Mouse (Mus musculus) lung, embryonic 14.5 days (tissue): ENCODE results near the gene Stk38l. TPM values are rescaled to one million over a fixed set of nuclear protein-coding genes. Genes with fewer than 3 reads are reported as not detected.
"Not testable (repeated sequence)": the region's sequence is repeated elsewhere in the genome, so short reads cannot be mapped to it uniquely, and the experiment has no call there.

Experiments used
- ATAC-seq: fragments of 200-750 bp; cut with Nextera tagmentation; 2 replicates; pipeline ENCODE4 v1.8.0; 2017; ENCODE audit warnings: mild to moderate bottlenecking, moderate TSS enrichment, moderate library complexity; ENCODE audit not compliant: insufficient read depth
- DNase-seq: peaks from one replicate; pipeline ENCODE4 v3.0.0-alpha.2; 2015
- H3K27ac ChIP-seq: fragments of 300-500 bp; sonication (generic); 2 replicates; pipeline ENCODE4 v1.5.1; 2014; ENCODE audit warnings: low read depth, mild to moderate bottlenecking, moderate library complexity
- H3K27me3 ChIP-seq: fragments of 300-500 bp; sonication (generic); 2 replicates; pipeline ENCODE4 v1.6.1; 2014; ENCODE audit warnings: low read length, control low read depth; ENCODE audit not compliant: insufficient read depth
- H3K36me3 ChIP-seq: fragments of 300-500 bp; sonication (generic); 2 replicates; pipeline ENCODE4 v1.6.1; 2014; ENCODE audit warnings: control low read depth; ENCODE audit not compliant: insufficient read depth
- H3K4me1 ChIP-seq: fragments of 300-500 bp; sonication (generic); 2 replicates; pipeline ENCODE4 v1.6.1; 2014; ENCODE audit warnings: antibody characterized with exemption, control low read depth; ENCODE audit not compliant: insufficient read depth
- H3K4me2 ChIP-seq: fragments of 300-500 bp; sonication (generic); 2 replicates; pipeline ENCODE4 v1.6.1; 2014; ENCODE audit warnings: mild to moderate bottlenecking
- H3K4me3 ChIP-seq: fragments of 300-500 bp; sonication (generic); 2 replicates; pipeline ENCODE4 v1.5.1; 2014; ENCODE audit warnings: low read depth, low read length
- H3K9ac ChIP-seq: fragments of 300-500 bp; sonication (generic); 2 replicates; pipeline ENCODE4 v1.6.1; 2014
- H3K9me3 ChIP-seq: fragments of 300-500 bp; sonication (generic); 2 replicates; pipeline ENCODE4 v1.6.1; 2016; ENCODE audit warnings: low read depth, low read length, control low read depth
- CTCF ChIP-seq: IDR thresholded peaks from 2 replicates; pipeline ENCODE4 v1.5.1; 2016; ENCODE audit warnings: antibody characterized with exemption, low read depth
- WGBS: fragments of 180-500 bp; shearing (Covaris S2); extraction: QIAGEN DNeasy Blood & Tissue Kit; methylation state at CpG from one replicate; pipeline ENCODE4 v1.1.7; 2014; 5-methylcytosine and 5-hydroxymethylcytosine counted together
- polyA plus RNA-seq: library from polyadenylated mRNA; unstranded; fragments of >200 nt; fragmentation: Nextera tagmentation; extraction: Ambion mirVana; gene quantifications from 2 replicates; pipeline ENCODE4 v1.2.1, GENCODE M21; 2014

Stk38l gene
- polyA plus RNA-seq, 1 experiment from 2014 or later: 15.6 TPM

DNA sequence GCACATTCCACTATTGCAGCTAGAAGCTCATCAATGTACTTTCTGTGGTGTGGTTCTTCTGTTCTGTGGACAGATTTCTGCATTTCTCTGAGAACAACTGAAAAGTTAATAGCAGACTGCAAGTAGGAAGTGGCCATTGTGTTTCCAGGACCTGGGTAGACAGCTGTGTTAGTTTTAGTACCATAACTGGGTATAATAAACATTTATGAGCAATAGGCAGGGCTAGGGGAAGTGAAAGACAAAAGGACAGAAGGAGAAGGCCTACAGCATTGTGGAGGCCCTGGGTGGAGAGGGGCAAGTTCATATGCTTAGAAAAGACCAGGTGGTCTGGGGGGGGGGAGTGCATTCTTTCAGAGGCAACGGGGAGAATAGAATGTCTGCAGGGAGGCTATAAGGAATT lies 8.8 kb downstream of the Stk38l start:
- no peak for TF ChIP-seq CTCF
- WGBS: 61% methylated on average over 1 of the region's 1 CpGs
- DNase-seq (no peak), ATAC-seq (no peak)
- H3K4me2 ChIP-seq: no peak overlapping the region
- no peaks in the 10 kb centered on the region for H3K36me3 ChIP-seq
- H3K4me1 ChIP-seq: peaks cover 4% of the 10 kb centered on the region; the same call in 1 of the 2 replicates
- no peak overlapping the region for H3K4me3 ChIP-seq
- H3K27me3 ChIP-seq: no peaks in the 10 kb centered on the region
- no peaks in the 10 kb centered on the region for H3K9me3 ChIP-seq
- H3K9ac ChIP-seq: no peak overlapping the region
- H3K27ac ChIP-seq: no peak overlapping the region

DNA sequence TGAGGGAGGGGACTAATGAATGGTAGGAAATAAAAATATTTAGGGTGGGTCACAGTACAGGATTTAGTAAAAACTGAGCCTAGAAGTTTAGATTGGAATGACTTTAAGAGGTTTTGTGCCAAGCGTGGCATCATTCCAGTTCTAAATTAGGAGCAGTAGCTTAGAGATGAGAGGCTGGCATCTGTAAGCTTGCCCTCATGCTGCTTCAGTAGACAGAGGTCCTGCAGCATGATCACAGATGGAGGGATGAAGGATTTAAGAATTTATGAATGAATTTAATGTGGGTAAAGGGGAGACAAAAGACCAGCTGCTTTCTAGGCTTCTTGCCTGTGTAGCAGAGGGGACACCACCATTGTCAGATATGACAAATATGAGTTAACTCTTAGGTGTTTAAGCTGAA lies 14.1 kb downstream of the Stk38l start:
- no peak overlapping the region for H3K4me3 ChIP-seq
- H3K27ac ChIP-seq: no peak overlapping the region
- ATAC-seq (no peak), DNase-seq (no peak)
- no peak overlapping the region for H3K9ac ChIP-seq
- no peak overlapping the region for H3K4me2 ChIP-seq
- WGBS: 91% methylated on average over 1 of the region's 1 CpGs
- H3K36me3 ChIP-seq: no peaks in the 10 kb centered on the region
- no peaks in the 10 kb centered on the region for H3K9me3 ChIP-seq
- TF ChIP-seq CTCF: no peak
- H3K4me1 ChIP-seq: no peaks in the 10 kb centered on the region
- H3K27me3 ChIP-seq: no peaks in the 10 kb centered on the region

DNA sequence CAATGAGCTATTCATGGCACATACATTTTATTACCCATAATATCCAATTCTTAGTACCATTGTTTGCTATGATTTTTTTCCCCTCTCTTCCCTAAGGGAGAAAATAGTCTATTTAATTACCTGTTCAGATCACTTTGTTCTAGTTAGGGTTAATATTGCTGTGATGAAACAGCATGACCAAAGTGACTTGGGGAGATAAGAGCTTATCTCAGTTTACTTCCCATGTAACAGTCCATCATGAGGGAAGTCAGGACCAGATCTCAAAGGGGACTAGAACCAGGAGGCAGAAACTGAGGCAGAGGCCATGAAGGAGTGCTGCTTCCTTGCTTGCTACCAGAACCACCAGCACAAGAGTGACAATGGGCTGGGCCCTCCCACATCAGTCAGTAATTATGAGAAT lies 15.9 kb downstream of the Stk38l start:
- Histone ChIP-seq H3K27ac (no peak overlapping the region), H3K4me3 (no peak overlapping the region), H3K9ac (no peak overlapping the region), H3K9me3 (no peaks in the 10 kb centered on the region), H3K27me3 (no peaks in the 10 kb centered on the region), H3K4me2 (no peak overlapping the region), H3K4me1 (no peaks in the 10 kb centered on the region), H3K36me3 (no peaks in the 10 kb centered on the region)
- no peak for DNase-seq
- no peak for TF ChIP-seq CTCF
- no peak for ATAC-seq

DNA sequence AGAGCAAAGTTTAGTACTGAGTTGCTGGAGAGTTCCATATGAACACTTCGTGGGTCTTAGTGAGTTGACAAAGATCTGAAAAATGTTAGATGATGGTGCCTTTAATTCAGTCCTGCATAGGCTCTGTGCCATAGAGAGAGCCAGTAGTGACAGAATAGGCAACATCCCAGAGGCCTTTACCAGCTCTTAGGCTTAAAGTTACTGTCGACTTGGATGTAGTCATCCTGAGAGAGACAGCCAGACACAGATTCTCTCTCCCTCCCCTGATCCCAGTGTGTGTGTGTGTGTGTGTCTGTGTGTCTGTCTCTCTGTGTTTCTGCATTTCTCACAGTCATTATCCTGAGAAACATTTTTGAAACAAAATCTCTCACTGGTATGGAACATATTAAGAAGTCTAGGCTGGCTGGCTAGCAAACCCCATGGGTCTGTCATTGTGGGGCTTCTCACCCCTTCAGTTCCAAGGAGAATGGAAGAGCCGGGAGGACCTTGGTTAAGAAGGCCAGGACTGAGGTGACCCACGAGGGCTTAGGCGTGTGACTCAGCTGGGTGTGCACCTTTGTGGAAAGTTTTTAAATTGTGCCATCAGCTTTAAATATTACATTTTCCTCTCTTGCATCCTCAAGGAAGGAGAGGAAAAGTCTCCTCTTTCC lies 17.3 kb downstream of the Stk38l start:
- no peak overlapping the region for H3K27ac ChIP-seq
- no peaks in the 10 kb centered on the region for H3K36me3 ChIP-seq

DNA sequence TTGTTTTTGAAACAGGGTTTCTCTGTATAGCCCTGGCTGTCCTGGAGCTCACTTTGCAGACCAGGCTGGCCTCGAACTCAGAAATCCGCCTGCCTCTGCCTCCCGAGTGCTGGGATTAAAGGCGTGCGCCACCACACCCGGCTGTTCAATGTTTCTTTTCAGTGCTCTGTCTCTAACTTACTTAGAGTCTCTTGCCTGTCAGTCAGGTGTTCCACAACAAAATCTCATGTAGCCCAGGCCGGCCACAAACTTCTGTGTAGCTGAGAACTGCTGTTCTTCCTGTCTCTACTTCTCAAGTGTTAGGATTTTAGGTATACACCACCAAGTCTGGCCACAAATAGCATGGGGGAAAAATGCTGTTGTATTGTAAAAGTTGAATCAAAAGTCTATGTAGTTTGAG lies 19.5 kb downstream of the Stk38l start:
- H3K27ac ChIP-seq, H3K27me3 ChIP-seq, H3K4me3 ChIP-seq, H3K4me2 ChIP-seq, DNase-seq, H3K9me3 ChIP-seq, ATAC-seq, H3K4me1 ChIP-seq, H3K36me3 ChIP-seq, H3K9ac ChIP-seq: not testable (repeated sequence)
- WGBS: 90% methylated on average over 7 of the region's 7 CpGs

More for the DNA sequence above, 17.3 kb downstream of the Stk38l start:
- Histone ChIP-seq H3K9ac (no peak overlapping the region), H3K4me2 (no peak overlapping the region), H3K27me3 (no peaks in the 10 kb centered on the region), H3K4me3 (no peak overlapping the region), H3K9me3 (no peaks in the 10 kb centered on the region), H3K4me1 (no peaks in the 10 kb centered on the region)
- no peak for TF ChIP-seq CTCF
- no peak for ATAC-seq
- WGBS: 75% methylated on average over 5 of the region's 5 CpGs
- DNase-seq: no peak

DNA sequence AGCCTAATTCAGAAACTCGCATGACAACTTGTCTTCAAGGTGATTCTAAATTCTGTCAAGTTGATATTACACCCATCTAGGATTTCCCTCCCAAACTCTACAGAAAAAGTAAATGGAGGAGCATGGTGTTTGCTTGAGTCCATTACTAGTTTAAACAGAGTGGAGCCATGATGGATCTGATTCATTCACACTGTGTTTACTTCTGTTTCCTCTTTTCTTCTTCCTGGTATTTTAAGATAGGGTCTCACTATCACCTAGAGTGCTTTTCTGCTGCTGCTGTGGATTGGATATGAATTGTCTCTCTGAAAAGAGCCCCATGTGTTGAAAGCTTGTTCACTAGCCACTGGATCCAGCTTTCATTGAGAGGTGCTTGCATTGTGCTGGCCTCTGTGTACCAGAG lies 20.4 kb downstream of the Stk38l start:
- no peak for TF ChIP-seq CTCF
- H3K4me1 ChIP-seq: no peaks in the 10 kb centered on the region
- H3K4me3 ChIP-seq: no peak overlapping the region
- no peak overlapping the region for H3K27ac ChIP-seq
- DNase-seq (no peak), ATAC-seq (no peak)
- H3K9ac ChIP-seq: no peak overlapping the region
- H3K4me2 ChIP-seq: no peak overlapping the region
- H3K27me3 ChIP-seq: no peaks in the 10 kb centered on the region
- WGBS: 61% methylated on average over 1 of the region's 1 CpGs
- no peaks in the 10 kb centered on the region for H3K36me3 ChIP-seq
- H3K9me3 ChIP-seq: no peaks in the 10 kb centered on the region

DNA sequence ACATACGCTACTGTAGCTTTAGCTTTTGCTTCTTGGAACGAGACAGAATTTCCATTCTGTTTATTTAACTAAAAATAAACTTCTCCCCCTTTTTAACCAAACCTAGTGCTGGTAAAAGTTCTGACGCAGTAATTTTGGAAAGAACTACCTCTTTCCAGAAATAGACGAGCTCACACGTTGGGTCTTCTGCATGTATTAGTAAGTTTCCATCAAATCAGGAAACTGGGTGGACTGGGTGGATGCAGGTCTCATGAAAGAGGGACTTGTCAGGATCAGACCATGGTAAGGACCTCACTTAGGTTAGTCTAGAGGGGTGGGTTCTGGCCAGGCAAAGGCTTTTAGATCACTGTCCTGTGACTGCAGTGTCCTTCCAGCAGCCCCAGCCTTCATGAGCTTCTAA lies 21.8 kb downstream of the Stk38l start:
- Histone ChIP-seq H3K4me3 (no peak overlapping the region), H3K4me2 (no peak overlapping the region), H3K36me3 (no peaks in the 10 kb centered on the region), H3K9ac (no peak overlapping the region), H3K4me1 (no peaks in the 10 kb centered on the region), H3K9me3 (no peaks in the 10 kb centered on the region), H3K27ac (no peak overlapping the region), H3K27me3 (no peaks in the 10 kb centered on the region)
- ATAC-seq (no peak), DNase-seq (no peak)
- TF ChIP-seq CTCF: no peak
- WGBS: 47% methylated on average over 5 of the region's 5 CpGs

DNA sequence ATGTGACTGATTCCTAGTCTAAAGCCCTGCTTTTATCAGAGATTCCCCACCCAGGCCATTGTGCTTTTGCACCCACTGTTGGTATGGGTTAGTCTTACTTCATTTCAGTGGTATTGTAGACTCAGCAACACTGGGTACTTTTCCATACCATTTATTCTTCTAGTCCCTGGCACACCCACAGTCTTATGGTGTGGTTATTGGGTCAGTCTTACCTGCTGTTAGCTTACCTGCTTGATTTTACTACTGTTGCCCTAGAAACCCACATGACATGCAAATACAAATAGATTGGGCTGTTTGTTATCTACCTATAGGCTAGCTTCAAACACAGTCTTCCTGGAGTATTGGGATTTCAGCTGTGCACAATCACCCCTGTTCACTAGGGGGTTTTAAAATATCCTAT lies 22.3 kb downstream of the Stk38l start:
- H3K9me3 ChIP-seq: no peaks in the 10 kb centered on the region
- no peak overlapping the region for H3K4me3 ChIP-seq
- no peaks in the 10 kb centered on the region for H3K4me1 ChIP-seq
- no peak for DNase-seq
- H3K4me2 ChIP-seq: no peak overlapping the region
- ATAC-seq: no peak
- TF ChIP-seq CTCF: no peak
- H3K27ac ChIP-seq: no peak overlapping the region
- no peaks in the 10 kb centered on the region for H3K36me3 ChIP-seq
- no peak overlapping the region for H3K9ac ChIP-seq
- H3K27me3 ChIP-seq: no peaks in the 10 kb centered on the region
